Mouse (Mus musculus): Measurements from ENCODE around the gene Cpsf4l.

GRCm38 (mm10) chr11:113709272-113709671 lies 545 bp downstream of the Cpsf4l start:
- TF ChIP-seq POLR2A (IDR thresholded peaks at IDR 0.05; ENCODE audit: control insufficient read depth, extremely low read depth, insufficient read depth, low read length, poor library complexity) (no peak), CTCF (IDR thresholded peaks at IDR 0.05; ENCODE audit: borderline replicate concordance, control insufficient read depth, extremely low read depth, insufficient read depth, low read length, poor library complexity) (no peak)
